Mouse (Mus musculus): ENCODE data around the gene Gm17067.
A peak's percentile ranks its signal among the peaks of the same experiment; 100 is the strongest.
"Not testable (repeated sequence)": the region's sequence is repeated elsewhere in the genome, so short reads cannot be mapped to it uniquely, and the experiment has no call there.

Gm17067 gene

GRCm38 (mm10) chr7:42726917-42727316, at the start of gene Gm17067:
Gene Gm17067 (minus strand): TSS chr7:42727017.
- DNase-seq (ENCODE audit: low spot score in 2 of 2) = not testable (repeated sequence)

GRCm38 (mm10) chr7:42749836-42750235, 23.0 kb upstream of the Gm17067 start:
- no peak for DNase-seq (ENCODE audit: low spot score in 2 of 2)

DNA sequence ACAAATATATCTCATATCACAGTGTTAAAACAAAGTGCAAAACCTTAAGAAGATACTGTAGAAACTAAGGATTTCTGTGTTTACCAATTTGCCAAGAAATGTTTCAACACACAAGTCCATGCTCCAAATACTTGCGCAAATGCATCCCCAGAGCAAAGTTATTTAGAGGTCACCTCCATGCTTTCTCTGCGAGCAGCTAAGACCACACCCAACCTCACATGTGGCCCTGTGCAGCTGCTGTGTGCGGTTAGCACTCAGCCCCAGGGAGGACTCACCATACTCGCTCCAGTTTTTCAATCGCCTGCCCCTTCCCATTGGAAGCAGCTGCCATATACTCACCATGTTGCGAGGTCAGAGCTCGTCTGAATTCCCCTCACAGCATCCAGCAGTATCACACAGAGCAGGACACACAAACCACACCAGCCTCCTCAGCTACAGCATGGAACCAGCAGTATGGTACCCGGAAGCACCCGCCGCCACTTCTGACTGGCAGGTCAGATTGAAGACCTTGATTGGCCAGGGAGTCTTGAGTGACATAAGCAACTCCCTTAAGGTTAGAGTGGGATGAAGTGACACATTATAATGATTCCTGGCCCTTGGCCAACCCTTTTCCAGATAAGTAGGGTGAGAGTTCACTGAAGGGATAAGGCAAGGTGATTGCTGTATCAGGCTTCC, 11.9 kb upstream of the Gm17067 start:
- no peak for DNase-seq (ENCODE audit: low spot score in 2 of 2)

- not testable (repeated sequence) for DNase-seq (ENCODE audit: low spot score in 2 of 2)
Measured at GRCm38 (mm10) chr7:42693251-42693650, 33.6 kb downstream of the Gm17067 start.

- DNase-seq (ENCODE audit: low spot score in 2 of 2) = peak; percentile 40 to 46
Measured at GRCm38 (mm10) chr7:42692362-42693158, 34.3 kb downstream of the Gm17067 start, which contains the start of gene Zfp975. Gene Zfp975 (minus strand): TSS chr7:42692742.

GRCm38 (mm10) chr7:42680081-42680480, 46.7 kb downstream of the Gm17067 start:
- DNase-seq (ENCODE audit: low spot score in 2 of 2) = not testable (repeated sequence)

DNA sequence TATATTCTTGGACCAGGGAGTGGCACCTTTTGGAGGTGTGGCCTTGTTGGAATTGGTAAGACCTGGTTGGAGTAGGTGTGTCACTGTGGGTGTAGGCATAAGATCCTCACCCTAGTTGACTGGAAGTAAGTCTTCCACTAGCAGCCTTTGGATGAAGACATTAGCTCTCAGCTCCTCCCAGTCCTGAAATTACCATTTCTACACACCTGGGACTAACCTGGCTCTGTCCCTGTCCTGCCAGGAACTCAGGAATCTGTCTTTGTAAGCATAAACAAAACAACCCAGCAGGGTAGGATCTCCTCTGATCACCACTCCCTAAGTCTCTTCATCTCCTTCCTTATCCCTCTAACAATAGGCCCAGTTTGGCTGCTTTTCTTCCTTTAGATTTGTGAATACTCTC, 47.2 kb downstream of the Gm17067 start:
- not testable (repeated sequence) for DNase-seq (ENCODE audit: low spot score in 2 of 2)

GRCm38 (mm10) chr7:42660140-42660539, 66.7 kb downstream of the Gm17067 start:
- peak in 1 of 2 experiments; percentile 6 for DNase-seq (ENCODE audit: low spot score in 2 of 2)

All from thymus, postnatal 10 days (tissue).